Mouse (Mus musculus) limb, embryonic 13.5 days (tissue): ENCODE results near the gene Prorsd1. TPM values are rescaled to one million over a fixed set of nuclear protein-coding genes. Genes with fewer than 3 reads are reported as not detected.

Experiments
- polyA plus RNA-seq: library from polyadenylated mRNA; unstranded; fragments of >200 nt; fragmentation: Nextera tagmentation; extraction: Ambion mirVana; gene quantifications from 2 replicates; pipeline ENCODE4 v1.2.1, GENCODE M21; 2015

Prorsd1 gene
- polyA plus RNA-seq, 1 experiment from 2014 or later, result 26.8 TPM

Other genes with a start within 250 kb of the Prorsd1 start
- gene Ccdc88a, start 141.4 kb downstream of the Prorsd1 start, polyA plus RNA-seq, result 52.3 and 55.0 TPM in 2 replicates
- gene Mtif2, start 11.4 kb upstream of the Prorsd1 start, polyA plus RNA-seq, result 54.1 and 56.2 TPM in 2 replicates
- gene Clhc1, start 32.9 kb upstream of the Prorsd1 start, polyA plus RNA-seq, result 0.13 and 0.32 TPM in 2 replicates
- gene Rps27a, start 33.1 kb upstream of the Prorsd1 start, polyA plus RNA-seq, result 1,180 and 1,286 TPM in 2 replicates
- 61.3 and 65.0 TPM in 2 replicates for gene Rtn4, start 177.9 kb upstream of the Prorsd1 start, polyA plus RNA-seq